Mouse (Mus musculus): ENCODE results near the gene Kif24. TPM values are rescaled to one million over a fixed set of nuclear protein-coding genes. Genes with fewer than 3 reads are reported as not detected.
A peak's percentile ranks its signal among the peaks of the same experiment; 100 is the strongest.

Gene Kif24
- total and polyA plus RNA-seq, 2 experiments from 2014 or later, result 1.4 to 4.9 TPM

DNA sequence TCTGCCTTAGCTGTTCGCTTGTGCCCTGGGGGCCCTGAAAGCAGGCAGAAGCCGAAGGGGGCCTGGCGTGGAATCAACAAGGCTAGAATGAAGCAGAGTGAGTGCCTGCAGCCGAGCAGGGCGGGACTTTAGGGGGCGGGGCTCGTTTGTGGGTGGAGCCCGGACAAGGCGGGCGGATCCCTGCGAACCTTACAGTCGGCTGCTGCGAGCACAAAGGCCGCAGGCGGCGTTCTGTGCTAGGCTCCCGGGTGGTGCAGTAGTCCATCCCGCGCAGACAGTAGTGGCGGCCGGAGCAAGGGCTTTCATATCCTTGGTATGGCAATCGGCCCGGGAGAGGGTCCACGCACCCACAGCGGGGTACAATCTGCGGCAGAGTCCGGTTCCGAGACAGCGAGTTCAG lies 42.2 kb upstream of the Kif24 start:
- H3K4me2 ChIP-seq (ENCODE audit: low read depth, low read length, poor library complexity, severe bottlenecking), result peak overlapping the region; percentile 82
- peak; percentile 89 for DNase-seq (ENCODE audit: low spot score)
- peak; percentile 28; the same call in 1 of the 2 replicates for TF ChIP-seq CTCF (IDR thresholded peaks at IDR 0.05)
- 0% methylated on average over 29 of the region's 29 CpGs for WGBS
- H3K4me1 ChIP-seq (ENCODE audit: insufficient read depth, low read length), result peaks cover 13% of the 10 kb centered on the region; the same call in 1 of the 2 replicates
- H3K36me3 ChIP-seq (ENCODE audit: insufficient read depth, low read length), result no peaks in the 10 kb centered on the region
- H3K27me3 ChIP-seq (ENCODE audit: insufficient read depth, low read length), result no peaks in the 10 kb centered on the region
- no peaks in the 10 kb centered on the region for H3K9me3 ChIP-seq (ENCODE audit: low read length)
- peak; percentile 64 for ATAC-seq (ENCODE audit: low FRiP score)
- peak overlapping the region; percentile 43 for H3K4me3 ChIP-seq (ENCODE audit: low read depth, low read length)
- peak overlapping the region; percentile 62 for H3K27ac ChIP-seq (ENCODE audit: low read depth, low read length)
- H3K9ac ChIP-seq (replicated peaks; ENCODE audit: low read length, poor library complexity, severe bottlenecking), result peak overlapping the region; percentile 71

DNA sequence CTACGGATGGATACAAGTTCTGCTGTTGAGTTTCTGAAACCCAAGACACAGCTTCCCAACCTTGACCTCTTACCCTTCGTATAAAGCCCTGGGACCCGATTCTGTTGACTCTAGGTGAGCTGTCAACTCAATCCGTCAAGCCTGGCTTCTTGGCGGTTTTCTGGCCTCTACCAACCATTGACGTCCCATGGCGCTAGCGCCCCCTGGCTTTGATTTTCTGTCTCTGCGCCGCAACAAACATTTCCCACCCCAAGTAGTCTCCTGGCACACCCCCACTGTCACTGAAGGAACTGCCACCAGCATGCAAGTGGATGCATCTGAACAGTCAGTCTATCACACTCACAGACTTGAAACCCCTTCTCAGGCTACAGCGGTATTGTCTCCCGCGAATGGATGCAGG lies 41.5 kb upstream of the Kif24 start:
- Histone ChIP-seq H3K9ac (replicated peaks; ENCODE audit: low read length, poor library complexity, severe bottlenecking) (0 out of 2 replicates have a peak overlapping the region, but pooled peaks have one; percentile 71), H3K9me3 (ENCODE audit: low read length) (no peaks in the 10 kb centered on the region), H3K4me3 (ENCODE audit: low read depth, low read length) (no peak overlapping the region), H3K27ac (ENCODE audit: low read depth, low read length) (peak overlapping the region; percentile 59; the same call in 1 of the 2 replicates), H3K4me1 (ENCODE audit: insufficient read depth, low read length) (peaks cover 13% of the 10 kb centered on the region; the same call in 1 of the 2 replicates), H3K36me3 (ENCODE audit: insufficient read depth, low read length) (no peaks in the 10 kb centered on the region), H3K27me3 (ENCODE audit: insufficient read depth, low read length) (no peaks in the 10 kb centered on the region), H3K4me2 (ENCODE audit: low read depth, low read length, poor library complexity, severe bottlenecking) (peak overlapping the region; percentile 82)
- 10% methylated on average over 13 of the region's 13 CpGs for WGBS
- ATAC-seq (ENCODE audit: low FRiP score) (no peak), DNase-seq (ENCODE audit: low spot score) (peak; percentile 76)
- TF ChIP-seq CTCF (IDR thresholded peaks at IDR 0.05), result peak; percentile 76

DNA sequence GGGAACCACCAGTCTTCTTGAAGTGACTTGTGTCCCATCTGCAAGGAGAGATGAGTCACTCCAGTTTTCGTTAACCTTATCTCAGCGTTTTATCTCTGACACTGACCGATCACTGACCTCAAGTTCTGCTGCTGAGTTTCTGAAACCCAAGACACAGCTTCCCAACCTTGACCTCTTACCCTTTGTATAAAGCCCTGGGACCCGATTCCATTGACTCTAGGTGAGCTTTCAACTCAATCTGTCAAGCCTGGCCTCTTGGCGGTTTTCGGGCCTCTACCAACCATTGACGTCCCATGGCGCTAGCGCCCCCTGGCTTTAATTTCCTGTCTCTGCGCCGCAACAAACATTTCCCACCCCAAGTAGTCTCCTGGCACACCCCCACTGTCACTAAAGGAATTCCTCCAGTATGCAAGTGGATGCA lies 40.5 kb upstream of the Kif24 start:
- no peak overlapping the region for H3K9ac ChIP-seq (replicated peaks; ENCODE audit: low read length, poor library complexity, severe bottlenecking)
- no peaks in the 10 kb centered on the region for H3K9me3 ChIP-seq (ENCODE audit: low read length)
- peak; percentile 53 for TF ChIP-seq CTCF (IDR thresholded peaks at IDR 0.05)
- DNase-seq (ENCODE audit: low spot score) (no peak), ATAC-seq (ENCODE audit: low FRiP score) (no peak)
- no peak overlapping the region for H3K4me3 ChIP-seq (ENCODE audit: low read depth, low read length)
- 57% methylated on average over 11 of the region's 11 CpGs for WGBS
- H3K27ac ChIP-seq (ENCODE audit: low read depth, low read length), result no peak overlapping the region
- peaks cover 6% of the 10 kb centered on the region; the same call in 1 of the 2 replicates for H3K27me3 ChIP-seq (ENCODE audit: insufficient read depth, low read length)
- no peak overlapping the region for H3K4me2 ChIP-seq (ENCODE audit: low read depth, low read length, poor library complexity, severe bottlenecking)
- no peaks in the 10 kb centered on the region for H3K36me3 ChIP-seq (ENCODE audit: insufficient read depth, low read length)
- peaks cover 13% of the 10 kb centered on the region; the same call in 1 of the 2 replicates for H3K4me1 ChIP-seq (ENCODE audit: insufficient read depth, low read length)

DNA sequence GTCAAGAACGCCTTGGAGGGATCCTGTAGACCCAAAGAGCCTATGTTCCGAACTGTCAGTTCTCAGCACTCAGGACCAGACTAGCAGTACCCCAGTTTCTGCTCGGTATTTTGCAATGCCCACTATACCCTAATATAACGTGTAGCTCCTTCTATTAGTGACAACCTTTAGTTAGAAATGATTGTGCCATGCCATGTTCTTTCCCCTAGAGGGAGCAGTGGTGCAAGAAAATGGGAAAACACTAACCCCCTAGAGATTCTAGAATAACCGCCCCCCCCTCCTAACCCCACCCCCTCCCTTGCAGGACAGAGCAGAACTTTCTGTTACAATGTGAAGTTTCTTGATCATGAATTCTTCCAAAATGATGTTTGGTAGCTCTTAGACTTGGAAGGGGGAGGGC lies 39.6 kb upstream of the Kif24 start:
- Histone ChIP-seq H3K9ac (replicated peaks; ENCODE audit: low read length, poor library complexity, severe bottlenecking) (no peak overlapping the region), H3K27me3 (ENCODE audit: insufficient read depth, low read length) (peaks cover 11% of the 10 kb centered on the region; the same call in 1 of the 2 replicates), H3K36me3 (ENCODE audit: insufficient read depth, low read length) (no peaks in the 10 kb centered on the region), H3K4me2 (ENCODE audit: low read depth, low read length, poor library complexity, severe bottlenecking) (no peak overlapping the region), H3K4me3 (ENCODE audit: low read depth, low read length) (no peak overlapping the region), H3K4me1 (ENCODE audit: insufficient read depth, low read length) (peaks cover 14% of the 10 kb centered on the region; the same call in 1 of the 2 replicates), H3K9me3 (ENCODE audit: low read length) (no peaks in the 10 kb centered on the region), H3K27ac (ENCODE audit: low read depth, low read length) (no peak overlapping the region)
- peak; percentile 56 for TF ChIP-seq CTCF (IDR thresholded peaks at IDR 0.05)
- DNase-seq (ENCODE audit: low spot score) (no peak), ATAC-seq (ENCODE audit: low FRiP score) (no peak)
- 79% methylated on average over 5 of the region's 5 CpGs for WGBS

DNA sequence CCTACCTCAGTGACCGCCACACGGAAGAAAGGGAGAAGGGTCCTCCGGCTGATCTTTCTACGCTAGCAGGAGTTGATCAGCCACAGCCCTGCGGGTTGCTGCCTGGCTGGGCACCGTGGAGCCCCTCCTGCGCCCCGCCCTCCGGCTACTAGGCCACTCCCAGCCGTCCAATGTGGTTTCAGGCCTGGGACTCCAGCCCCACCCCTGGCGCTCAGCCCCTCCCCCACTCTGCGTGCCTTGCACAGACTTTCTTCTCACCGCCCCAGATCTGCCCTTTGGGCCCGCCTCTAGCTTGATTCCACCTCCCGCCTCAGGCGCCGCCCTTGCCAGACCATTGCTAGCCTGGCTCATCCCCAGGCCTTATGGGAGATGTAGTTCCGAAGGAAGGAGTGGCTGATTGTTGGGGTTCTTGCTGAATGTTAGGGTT lies 38.3 kb upstream of the Kif24 start, which contains the start of gene AI464131:
TSS of gene AI464131 (minus strand) at position 91 of the 427 bp plus-strand sequence.
- Histone ChIP-seq H3K4me3 (ENCODE audit: low read depth, low read length) (peak within 1 kb of the TSS; percentile 35), H3K36me3 (ENCODE audit: insufficient read depth, low read length) (no peaks in the 10 kb centered on the region), H3K27ac (ENCODE audit: low read depth, low read length) (peak within 1 kb of the TSS; percentile 26; the same call in 1 of the 2 replicates), H3K4me2 (ENCODE audit: low read depth, low read length, poor library complexity, severe bottlenecking) (peak within 1 kb of the TSS; percentile 64), H3K9ac (replicated peaks; ENCODE audit: low read length, poor library complexity, severe bottlenecking) (peak within 1 kb of the TSS; percentile 48), H3K9me3 (ENCODE audit: low read length) (no peaks in the 10 kb centered on the region), H3K27me3 (ENCODE audit: insufficient read depth, low read length) (peaks cover 16% of the 10 kb centered on the region; the same call in 1 of the 2 replicates), H3K4me1 (ENCODE audit: insufficient read depth, low read length) (peaks cover 20% of the 10 kb centered on the region; the same call in 1 of the 2 replicates)
- DNase-seq (ENCODE audit: low spot score) (peak; percentile 97), ATAC-seq (ENCODE audit: low FRiP score) (peak; percentile 85)
- TF ChIP-seq CTCF (IDR thresholded peaks at IDR 0.05), result peak; percentile 29; the same call in 1 of the 2 replicates
- 1% methylated on average over 16 of the region's 18 CpGs for WGBS
